Mouse (Mus musculus): Measurements from ENCODE around the gene Tk1. TPM values are rescaled to one million over a fixed set of nuclear protein-coding genes. Genes with fewer than 3 reads are reported as not detected.
"Not testable (repeated sequence)": the region's sequence is repeated elsewhere in the genome, so short reads cannot be mapped to it uniquely, and the experiment has no call there.

The Tk1 gene
- polyA plus RNA-seq, 1 experiment from 2014 or later, result 108 TPM

- 79% methylated on average over 6 of the region's 6 CpGs for WGBS
- Histone ChIP-seq H3K9me3 (ENCODE audit: control insufficient read depth, low read length) (no peaks in the 10 kb centered on the region), H3K27me3 (replicated peaks; ENCODE audit: control insufficient read depth, insufficient read depth, low read length) (no peaks in the 10 kb centered on the region), H3K4me3 (ENCODE audit: low read depth, low read length) (no peak overlapping the region), H3K4me2 (ENCODE audit: low read depth, low read length) (0 out of 2 replicates have a peak overlapping the region, but pooled peaks have one; percentile 85), H3K4me1 (ENCODE audit: control insufficient read depth, insufficient read depth, low read length) (peaks cover 24% of the 10 kb centered on the region), H3K36me3 (ENCODE audit: control insufficient read depth, insufficient read depth, low read length) (peaks cover 38% of the 10 kb centered on the region), H3K27ac (replicated peaks; ENCODE audit: low read depth, low read length) (no peak overlapping the region), H3K9ac (ENCODE audit: low read depth, low read length) (no peak overlapping the region)
- DNase-seq (ENCODE audit: low spot score) (no peak), ATAC-seq (ENCODE audit: low read depth) (no peak)
Measured at GRCm38 (mm10) chr11:117823411-117823810, 2.5 kb downstream of the Tk1 start.

DNA sequence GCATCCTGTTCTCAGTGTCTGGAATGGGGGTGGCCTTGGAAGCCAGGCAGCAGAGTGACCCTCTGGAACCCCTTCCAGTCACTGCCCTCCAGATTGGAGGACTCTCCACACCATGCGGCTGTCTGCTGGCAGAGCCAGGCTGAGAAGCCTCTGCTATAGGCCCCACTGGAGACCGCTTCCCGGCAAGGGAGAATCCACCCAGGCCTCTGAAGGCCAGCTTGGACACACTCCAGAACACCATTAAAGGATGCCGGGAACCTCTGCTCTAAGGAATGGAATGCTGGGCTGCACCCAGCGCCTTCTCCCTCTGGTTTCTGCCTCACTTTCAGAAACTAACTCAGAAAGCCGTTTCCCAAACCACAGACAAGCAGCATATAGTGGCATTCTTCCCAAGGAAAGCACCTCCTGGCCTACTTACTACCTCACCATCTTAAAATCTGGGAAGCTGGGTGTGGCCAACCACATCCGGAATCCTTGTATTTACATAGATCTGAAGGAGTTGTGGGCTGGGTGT, 3.1 kb downstream of the Tk1 start:
- H3K27ac ChIP-seq (replicated peaks; ENCODE audit: low read depth, low read length), result peak overlapping the region; percentile 66
- H3K36me3 ChIP-seq (ENCODE audit: control insufficient read depth, insufficient read depth, low read length), result peaks cover 44% of the 10 kb centered on the region
- no peak for ATAC-seq (ENCODE audit: low read depth)
- no peak overlapping the region; the same call in 1 of the 2 replicates for H3K4me3 ChIP-seq (ENCODE audit: low read depth, low read length)
- peaks cover 19% of the 10 kb centered on the region; the same call in 1 of the 2 replicates for H3K4me1 ChIP-seq (ENCODE audit: control insufficient read depth, insufficient read depth, low read length)
- H3K9ac ChIP-seq (ENCODE audit: low read depth, low read length), result peak overlapping the region; percentile 17; the same call in 1 of the 2 replicates
- peak; percentile 54 for DNase-seq (ENCODE audit: low spot score)
- no peaks in the 10 kb centered on the region for H3K27me3 ChIP-seq (replicated peaks; ENCODE audit: control insufficient read depth, insufficient read depth, low read length)
- H3K9me3 ChIP-seq (ENCODE audit: control insufficient read depth, low read length), result no peaks in the 10 kb centered on the region
- no peak overlapping the region for H3K4me2 ChIP-seq (ENCODE audit: low read depth, low read length)
- WGBS, result 63% methylated on average over 7 of the region's 7 CpGs

GRCm38 (mm10) chr11:117821868-117822267, 4.0 kb downstream of the Tk1 start:
- no peak for DNase-seq (ENCODE audit: low spot score)
- Histone ChIP-seq H3K4me2 (ENCODE audit: low read depth, low read length) (no peak overlapping the region), H3K27me3 (replicated peaks; ENCODE audit: control insufficient read depth, insufficient read depth, low read length) (no peaks in the 10 kb centered on the region), H3K27ac (replicated peaks; ENCODE audit: low read depth, low read length) (no peak overlapping the region), H3K9ac (ENCODE audit: low read depth, low read length) (no peak overlapping the region), H3K4me3 (ENCODE audit: low read depth, low read length) (no peak overlapping the region), H3K9me3 (ENCODE audit: control insufficient read depth, low read length) (no peaks in the 10 kb centered on the region), H3K4me1 (ENCODE audit: control insufficient read depth, insufficient read depth, low read length) (peaks cover 13% of the 10 kb centered on the region; the same call in 1 of the 2 replicates), H3K36me3 (ENCODE audit: control insufficient read depth, insufficient read depth, low read length) (peaks cover 53% of the 10 kb centered on the region)
- 86% methylated on average over 9 of the region's 9 CpGs for WGBS
- ATAC-seq (ENCODE audit: low read depth), result no peak

- Histone ChIP-seq H3K9ac (ENCODE audit: low read depth, low read length) (no peak overlapping the region), H3K4me3 (ENCODE audit: low read depth, low read length) (no peak overlapping the region), H3K27ac (replicated peaks; ENCODE audit: low read depth, low read length) (no peak overlapping the region), H3K4me1 (ENCODE audit: control insufficient read depth, insufficient read depth, low read length) (peaks cover 7% of the 10 kb centered on the region; the same call in 1 of the 2 replicates), H3K36me3 (ENCODE audit: control insufficient read depth, insufficient read depth, low read length) (peaks cover 67% of the 10 kb centered on the region), H3K4me2 (ENCODE audit: low read depth, low read length) (no peak overlapping the region), H3K27me3 (replicated peaks; ENCODE audit: control insufficient read depth, insufficient read depth, low read length) (no peaks in the 10 kb centered on the region), H3K9me3 (ENCODE audit: control insufficient read depth, low read length) (no peaks in the 10 kb centered on the region)
- ATAC-seq (ENCODE audit: low read depth), result no peak
- WGBS, result 94% methylated on average over 7 of the region's 7 CpGs
- no peak for DNase-seq (ENCODE audit: low spot score)
Measured at GRCm38 (mm10) chr11:117820173-117820572, 5.7 kb downstream of the Tk1 start.

- WGBS, result 80% methylated on average over 8 of the region's 8 CpGs
- Histone ChIP-seq H3K36me3 (ENCODE audit: control insufficient read depth, insufficient read depth, low read length) (peaks cover 67% of the 10 kb centered on the region), H3K9me3 (ENCODE audit: control insufficient read depth, low read length) (no peaks in the 10 kb centered on the region), H3K4me2 (ENCODE audit: low read depth, low read length) (no peak overlapping the region), H3K27ac (replicated peaks; ENCODE audit: low read depth, low read length) (no peak overlapping the region), H3K9ac (ENCODE audit: low read depth, low read length) (no peak overlapping the region), H3K4me3 (ENCODE audit: low read depth, low read length) (no peak overlapping the region), H3K4me1 (ENCODE audit: control insufficient read depth, insufficient read depth, low read length) (peaks cover 7% of the 10 kb centered on the region; the same call in 1 of the 2 replicates), H3K27me3 (replicated peaks; ENCODE audit: control insufficient read depth, insufficient read depth, low read length) (no peaks in the 10 kb centered on the region)
- no peak for ATAC-seq (ENCODE audit: low read depth)
- DNase-seq (ENCODE audit: low spot score), result no peak
Measured at GRCm38 (mm10) chr11:117819095-117819494, 6.8 kb downstream of the Tk1 start.

DNA sequence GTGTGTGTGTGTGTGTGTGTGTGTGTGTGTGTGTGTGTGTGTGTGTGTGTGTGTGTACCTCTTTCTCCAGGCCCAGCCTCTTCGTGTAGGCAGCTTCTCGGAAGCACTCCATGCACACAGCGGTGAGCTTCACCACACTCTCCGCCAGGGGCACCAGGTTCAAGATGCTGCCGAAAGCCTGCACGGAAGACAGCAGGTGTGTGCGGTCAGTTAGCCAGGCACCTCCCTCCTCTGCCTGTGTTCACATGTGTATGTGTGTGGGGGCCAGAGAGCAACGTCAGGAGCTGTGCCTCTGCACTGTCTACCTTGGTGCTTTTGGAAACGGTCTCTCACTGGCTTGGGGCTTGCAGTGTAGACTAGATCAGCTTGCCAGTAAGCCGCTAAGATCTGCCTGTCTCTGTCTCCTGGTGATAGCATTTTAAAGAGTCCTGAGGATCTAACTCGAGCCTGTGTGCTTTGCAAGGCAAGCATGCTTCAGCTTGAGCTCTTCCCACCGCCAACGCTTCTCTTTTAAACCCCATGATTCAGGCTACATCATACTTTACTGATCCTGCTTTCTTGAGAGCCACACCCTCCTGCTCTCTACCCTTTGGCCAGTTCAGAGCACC, 9.4 kb downstream of the Tk1 start:
- 82% methylated on average over 10 of the region's 13 CpGs for WGBS
- Histone ChIP-seq H3K27ac (replicated peaks; ENCODE audit: low read depth, low read length) (no peak overlapping the region), H3K27me3 (replicated peaks; ENCODE audit: control insufficient read depth, insufficient read depth, low read length) (no peaks in the 10 kb centered on the region), H3K4me3 (ENCODE audit: low read depth, low read length) (no peak overlapping the region), H3K9ac (ENCODE audit: low read depth, low read length) (no peak overlapping the region), H3K4me1 (ENCODE audit: control insufficient read depth, insufficient read depth, low read length) (no peaks in the 10 kb centered on the region), H3K36me3 (ENCODE audit: control insufficient read depth, insufficient read depth, low read length) (peaks cover 75% of the 10 kb centered on the region), H3K9me3 (ENCODE audit: control insufficient read depth, low read length) (no peaks in the 10 kb centered on the region), H3K4me2 (ENCODE audit: low read depth, low read length) (no peak overlapping the region)
- no peak for DNase-seq (ENCODE audit: low spot score)
- no peak for ATAC-seq (ENCODE audit: low read depth)

DNA sequence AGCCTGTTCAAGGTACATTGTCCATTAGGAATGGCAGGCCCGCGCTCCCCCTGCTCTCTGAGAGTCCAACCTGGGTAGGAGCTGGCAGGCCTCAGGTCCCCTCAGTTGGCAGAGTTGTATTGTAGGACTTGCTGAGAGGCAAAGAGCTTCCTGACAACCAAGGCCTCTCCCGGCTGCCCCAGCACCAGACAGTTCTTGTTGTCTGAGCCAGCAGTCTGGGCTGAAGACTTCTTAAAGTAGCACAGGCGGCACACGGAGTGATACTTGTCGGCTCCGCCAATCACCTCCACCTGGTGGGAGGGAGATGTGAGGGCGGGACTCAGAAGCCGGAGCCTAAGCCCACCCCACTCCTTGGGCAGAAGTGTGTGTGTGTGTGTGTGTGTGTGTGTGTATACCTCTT, 10.0 kb downstream of the Tk1 start:
- H3K27ac ChIP-seq (replicated peaks; ENCODE audit: low read depth, low read length); H3K4me2 ChIP-seq (ENCODE audit: low read depth, low read length); H3K4me3 ChIP-seq (ENCODE audit: low read depth, low read length); H3K4me1 ChIP-seq (ENCODE audit: control insufficient read depth, insufficient read depth, low read length); H3K9me3 ChIP-seq (ENCODE audit: control insufficient read depth, low read length); H3K9ac ChIP-seq (ENCODE audit: low read depth, low read length); DNase-seq (ENCODE audit: low spot score); H3K27me3 ChIP-seq (replicated peaks; ENCODE audit: control insufficient read depth, insufficient read depth, low read length); ATAC-seq (ENCODE audit: low read depth): not testable (repeated sequence)
- WGBS, result 83% methylated on average over 3 of the region's 9 CpGs
- H3K36me3 ChIP-seq (ENCODE audit: control insufficient read depth, insufficient read depth, low read length), result peaks cover 69% of the 10 kb centered on the region

- ATAC-seq (ENCODE audit: low read depth) (no peak), DNase-seq (ENCODE audit: low spot score) (no peak)
- H3K9me3 ChIP-seq (ENCODE audit: control insufficient read depth, low read length), result no peaks in the 10 kb centered on the region
- H3K9ac ChIP-seq (ENCODE audit: low read depth, low read length), result no peak overlapping the region
- H3K4me3 ChIP-seq (ENCODE audit: low read depth, low read length), result no peak overlapping the region
- H3K4me2 ChIP-seq (ENCODE audit: low read depth, low read length), result no peak overlapping the region
- H3K36me3 ChIP-seq (ENCODE audit: control insufficient read depth, insufficient read depth, low read length), result peaks cover 61% of the 10 kb centered on the region
- no peaks in the 10 kb centered on the region for H3K27me3 ChIP-seq (replicated peaks; ENCODE audit: control insufficient read depth, insufficient read depth, low read length)
- 88% methylated on average over 6 of the region's 6 CpGs for WGBS
- peaks cover 5% of the 10 kb centered on the region; the same call in 1 of the 2 replicates for H3K4me1 ChIP-seq (ENCODE audit: control insufficient read depth, insufficient read depth, low read length)
- H3K27ac ChIP-seq (replicated peaks; ENCODE audit: low read depth, low read length), result no peak overlapping the region
Measured at GRCm38 (mm10) chr11:117814704-117815366, 11.1 kb downstream of the Tk1 start.
